Comparison of ENCODE assay signal across 10 mouse cellular contexts in the genomic region with DNA sequence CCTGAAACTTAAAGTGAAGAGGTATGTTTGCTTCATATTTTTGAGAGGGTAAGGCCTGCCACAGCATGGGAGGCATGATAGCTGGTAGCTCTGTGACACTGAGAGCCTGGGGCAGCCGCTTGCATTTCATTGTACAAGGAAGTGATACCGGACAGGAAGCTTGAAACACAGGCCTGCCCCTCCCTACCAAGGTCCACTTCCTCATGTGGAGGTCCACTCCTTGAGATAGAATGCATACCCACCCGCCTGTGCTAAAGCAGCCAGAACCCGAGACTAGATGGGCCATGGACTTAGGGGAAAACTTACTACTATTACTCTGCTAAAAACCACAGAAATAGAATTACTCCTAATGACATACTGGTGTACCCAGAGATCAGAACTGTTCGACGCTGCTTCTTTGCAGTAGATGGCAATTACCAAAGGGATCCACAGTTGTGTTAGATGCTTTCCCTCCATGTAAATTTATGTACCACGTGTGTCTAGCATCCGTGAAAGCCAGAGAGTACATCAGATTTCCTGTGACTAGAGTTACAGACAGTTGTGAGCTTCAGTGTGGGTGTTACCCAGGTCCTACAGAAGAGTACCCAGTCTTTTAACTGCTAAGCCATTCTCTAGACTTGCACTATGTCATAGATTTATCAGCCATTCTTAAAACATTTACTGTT.
DNase-seq lines count a peak whose midpoint lies in the region; ATAC-seq and TF ChIP-seq lines count a peak whose summit lies in the region.
"Had no signal": no experiment of that assay in that cellular context is flagged by ENCODE, and none has a peak within 500 bp of the region (broad histone marks: within the 10 kb centered on the region; RNA-seq: fewer than 3 reads in every experiment).

No protein-coding gene starts in this region.

- WGBS in intestine, embryonic 15.5 days: 69% methylated on average over 8 of the region's 8 CpGs
- 85% methylated on average over 8 of the region's 8 CpGs for WGBS in thymus, adult 2 months

- peak overlapping the region; percentile 8; the same call in 1 of the 2 replicates for H3K4me2 ChIP-seq in CH12.LX (ENCODE audit: insufficient read depth, low read depth, poor library complexity, severe bottlenecking)
- no peak overlapping the region for H3K4me2 ChIP-seq in intestine, embryonic 15.5 days (replicated peaks)
- H3K4me2 ChIP-seq: midbrain, embryonic 13.5 days had no signal

- in situ Hi-C loops in CH12.LX (cut with MboI; ENCODE audit: low pct_ligation_motif_present, low pct_unique_long_range_greater_than_20kb, low sequenced_read_pairs): no loop called here

- dilution Hi-C loops in CH12.LX (cut with MboI; ENCODE audit: extremely low pct_ligation_motif_present, extremely low pct_unique_long_range_greater_than_20kb, low sequenced_read_pairs): no loop called here

- no peaks in the 10 kb centered on the region for H3K27me3 ChIP-seq in CH12.LX (replicated peaks)
- H3K27me3 ChIP-seq in intestine, embryonic 15.5 days (replicated peaks): no peaks in the 10 kb centered on the region
- H3K27me3 ChIP-seq in thymus, adult 2 months (ENCODE audit: control insufficient read depth, insufficient read depth, low read length): no peaks in the 10 kb centered on the region
- H3K27me3 ChIP-seq: midbrain, embryonic 13.5 days had no signal

- ATAC-seq in intestine, embryonic 15.5 days: peak; percentile 81
- peak; percentile 90 for ATAC-seq in neutrophil, adult 5-6 weeks (ENCODE audit: extremely low read depth, insufficient number of reproducible peaks, low FRiP score, poor library complexity, severe bottlenecking)
- ATAC-seq: midbrain, embryonic 13.5 days had no signal

- H3K9me3 ChIP-seq in CH12.LX (replicated peaks; ENCODE audit: low read length): no peaks in the 10 kb centered on the region
- no peaks in the 10 kb centered on the region for H3K9me3 ChIP-seq in intestine, embryonic 15.5 days
- H3K9me3 ChIP-seq: midbrain, embryonic 13.5 days had no signal

- H3K9ac ChIP-seq in CH12.LX (ENCODE audit: insufficient read depth, low read depth): peak overlapping the region; percentile 34
- no peak overlapping the region for H3K9ac ChIP-seq in intestine, embryonic 15.5 days
- H3K9ac ChIP-seq: midbrain, embryonic 13.5 days had no signal

- peak; percentile 69 for TF ChIP-seq EP300 in CH12.LX (IDR thresholded peaks at IDR 0.05; ENCODE audit: low read length)

- H3K4me3 ChIP-seq in CH12.LX (replicated peaks in 1 of 3; ENCODE audit: low read depth in 2 of 3, low read length in 2 of 3, poor library complexity in 1 of 3): no peak overlapping the region
- no peak overlapping the region for H3K4me3 ChIP-seq in intestine, embryonic 15.5 days (replicated peaks)
- no peak overlapping the region for H3K4me3 ChIP-seq in thymus, adult 2 months (ENCODE audit: control insufficient read depth, insufficient read depth, low read length)
- H3K4me3 ChIP-seq: midbrain, embryonic 13.5 days had no signal

- peak; percentile 46; the same call in 1 of the 2 replicates for TF ChIP-seq POLR2A in CH12.LX (IDR thresholded peaks at IDR 0.05; ENCODE audit: low read depth, low read length)
- TF ChIP-seq POLR2A in thymus, adult 2 months (IDR thresholded peaks at IDR 0.05; ENCODE audit: control insufficient read depth, extremely low read depth, insufficient read depth, low read length, poor library complexity): no peak

- no peaks in the 10 kb centered on the region for H3K36me3 ChIP-seq in CH12.LX (replicated peaks in 1 of 2; ENCODE audit: control insufficient read depth in 1 of 2, insufficient read depth in 1 of 2, low read length in 1 of 2)
- H3K36me3 ChIP-seq in intestine, embryonic 15.5 days: no peaks in the 10 kb centered on the region
- no peaks in the 10 kb centered on the region for H3K36me3 ChIP-seq in thymus, adult 2 months (ENCODE audit: control insufficient read depth, insufficient read depth, low read length)
- H3K36me3 ChIP-seq: midbrain, embryonic 13.5 days had no signal

- H3K4me1 ChIP-seq in CH12.LX (ENCODE audit: control insufficient read depth in 1 of 2, insufficient read depth in 2 of 2): peaks cover 4 to 10% of the 10 kb centered on the region in 2 experiments
- H3K4me1 ChIP-seq in intestine, embryonic 15.5 days (replicated peaks): no peaks in the 10 kb centered on the region
- H3K4me1 ChIP-seq in thymus, adult 2 months (replicated peaks; ENCODE audit: control insufficient read depth, insufficient read depth, low read length): no peaks in the 10 kb centered on the region
- H3K4me1 ChIP-seq: midbrain, embryonic 13.5 days had no signal

- peak; percentile 97 for DNase-seq in heart, adult 11 months
- no peak for DNase-seq in heart, postnatal 4 days
- DNase-seq in CH12.LX (ENCODE audit: extremely low read depth): peak; percentile 55
- DNase-seq in c-Kit-positive CD71-positive TER-119-positive erythroid progenitor cells, embryonic 14.5 days (ENCODE audit: low spot score): no peak
- no peak for DNase-seq in cerebellum, postnatal 36 days
- DNase-seq in thymus, adult 2 months: no peak
- DNase-seq: gastrocnemius, postnatal 25 days had no signal

- TF ChIP-seq CTCF in CH12.LX (conservative IDR thresholded peaks at IDR 0.05 in 1 of 2, IDR thresholded peaks at IDR 0.05 in 1 of 2; ENCODE audit: low read depth in 2 of 2, low read length in 2 of 2): no peak
- TF ChIP-seq CTCF in thymus, adult 2 months (IDR thresholded peaks at IDR 0.05; ENCODE audit: borderline replicate concordance, control insufficient read depth, extremely low read depth, insufficient read depth, low read length, poor library complexity): no peak

- H3K79me2 ChIP-seq in CH12.LX (replicated peaks; ENCODE audit: control insufficient read depth, extremely low read depth, insufficient read depth, poor library complexity, severe bottlenecking): no peaks in the 10 kb centered on the region

- H3K27ac ChIP-seq in CH12.LX (ENCODE audit: insufficient read depth, low read depth): peak overlapping the region; percentile 17; the same call in 1 of the 2 replicates
- H3K27ac ChIP-seq in intestine, embryonic 15.5 days: peak overlapping the region; percentile 48; the same call in 1 of the 2 replicates
- no peak overlapping the region for H3K27ac ChIP-seq in thymus, adult 2 months (ENCODE audit: control insufficient read depth, insufficient read depth, low read length)
- H3K27ac ChIP-seq: midbrain, embryonic 13.5 days had no signal

- TF ChIP-seq RAD21 in CH12.LX (IDR thresholded peaks at IDR 0.05; ENCODE audit: low read depth, low read length): no peak; the same call in 1 of the 2 replicates

TF ChIP-seq in CH12.LX, 34 proteins besides CTCF, POLR2A, EP300 and RAD21:
- TF ChIP-seq ZMIZ1 (IDR thresholded peaks at IDR 0.05; ENCODE audit: low read depth, low read length) (no peak), MEF2A (IDR thresholded peaks at IDR 0.05; ENCODE audit: borderline replicate concordance, low read depth, low read length) (peak; percentile 50; the same call in 1 of the 2 replicates), BHLHE40 (IDR thresholded peaks at IDR 0.05; ENCODE audit: low read depth, low read length) (no peak), ETS1 (conservative IDR thresholded peaks at IDR 0.05; ENCODE audit: low read depth, low read length) (no peak), ZNF384 (IDR thresholded peaks at IDR 0.05; ENCODE audit: low read depth, low read length) (no peak), MAZ (IDR thresholded peaks at IDR 0.05; ENCODE audit: low read depth, low read length) (peak; percentile 50; the same call in 1 of the 2 replicates), TCF12 (IDR thresholded peaks at IDR 0.05; ENCODE audit: low read depth, low read length) (no peak), HCFC1 (IDR thresholded peaks at IDR 0.05; ENCODE audit: low read depth, low read length) (peak; percentile 64), IRF4 (IDR thresholded peaks at IDR 0.05; ENCODE audit: low read depth, low read length) (peak; percentile 85), NELFE (IDR thresholded peaks at IDR 0.05; ENCODE audit: low read depth, low read length) (0 out of 2 replicates have a peak, but pooled peaks have one; percentile 27), JUND (conservative IDR thresholded peaks at IDR 0.05; ENCODE audit: low read depth, low read length) (no peak), E2F4 (IDR thresholded peaks at IDR 0.05; ENCODE audit: insufficient replicate concordance, low read depth, low read length) (no peak), CHD2 (IDR thresholded peaks at IDR 0.05; ENCODE audit: low read length) (no peak), MAFK (IDR thresholded peaks at IDR 0.05; ENCODE audit: insufficient replicate concordance, low read length) (no peak), USF2 (conservative IDR thresholded peaks at IDR 0.05; ENCODE audit: low read depth, low read length) (0 out of 2 replicates have a peak, but pooled peaks have one; percentile 7), MYC (IDR thresholded peaks at IDR 0.05; ENCODE audit: low read depth, low read length) (peak; percentile 51; the same call in 1 of the 2 replicates), UBTF (IDR thresholded peaks at IDR 0.05; ENCODE audit: low read depth, low read length) (no peak), MAX (IDR thresholded peaks at IDR 0.05; ENCODE audit: low read length) (no peak; the same call in 1 of the 2 replicates), USF1 (IDR thresholded peaks at IDR 0.05; ENCODE audit: low read depth, low read length) (peak; percentile 15), ZKSCAN1 (IDR thresholded peaks at IDR 0.05; ENCODE audit: borderline replicate concordance, low read depth, low read length) (no peak), ELF1 (IDR thresholded peaks at IDR 0.05; ENCODE audit: low read depth, low read length) (peak; percentile 84), TBP (conservative IDR thresholded peaks at IDR 0.05; ENCODE audit: low read depth, low read length) (no peak), KAT2A (IDR thresholded peaks at IDR 0.05; ENCODE audit: insufficient replicate concordance, low read length) (no peak), NRF1 (IDR thresholded peaks at IDR 0.05; ENCODE audit: low read depth, low read length) (no peak), PAX5 (IDR thresholded peaks at IDR 0.05; ENCODE audit: low read length) (no peak)

Comparison
In these comparisons a context has a peak if more than half of its experiments do, and no peak if none do; other contexts are left out.
1. DNase-seq: peak in heart, adult 11 months (single experiment) and CH12.LX (single experiment); none in heart, postnatal 4 days (single experiment), c-Kit-positive CD71-positive TER-119-positive erythroid progenitor cells, embryonic 14.5 days (single experiment), cerebellum, postnatal 36 days (0 of 2) and thymus, adult 2 months (single experiment).